Mouse (Mus musculus): Measurements from ENCODE around the gene Vti1a.

Vti1a gene

GRCm38 (mm10) chr19:55380764-55381163, 64.7 kb downstream of the Vti1a start:
- no peak for DNase-seq (ENCODE audit: low read depth)

GRCm38 (mm10) chr19:55381343-55381742, 65.2 kb downstream of the Vti1a start:
- no peak for DNase-seq (ENCODE audit: low read depth)

- DNase-seq (ENCODE audit: low read depth) = no peak
These were observed 66.7 kb downstream of the Vti1a start for GRCm38 (mm10) chr19:55382745-55383144.

- peak; percentile 14 for DNase-seq (ENCODE audit: low read depth)
These were observed 68.5 kb downstream of the Vti1a start for GRCm38 (mm10) chr19:55384634-55385033.

GRCm38 (mm10) chr19:55389019-55389418, 72.9 kb downstream of the Vti1a start:
- DNase-seq (ENCODE audit: low read depth) = no peak

- DNase-seq (ENCODE audit: low read depth) = no peak
These were observed 74.2 kb downstream of the Vti1a start for GRCm38 (mm10) chr19:55390323-55390722.

GRCm38 (mm10) chr19:55401638-55402037, 85.5 kb downstream of the Vti1a start:
- DNase-seq (ENCODE audit: low read depth) = no peak

GRCm38 (mm10) chr19:55408486-55408885, 92.4 kb downstream of the Vti1a start:
- DNase-seq (ENCODE audit: low read depth) = no peak

- DNase-seq (ENCODE audit: low read depth) = no peak
These were observed 95.3 kb downstream of the Vti1a start for GRCm38 (mm10) chr19:55411415-55411814.

GRCm38 (mm10) chr19:55411894-55412293, 95.8 kb downstream of the Vti1a start:
- DNase-seq (ENCODE audit: low read depth) = no peak

GRCm38 (mm10) chr19:55414050-55414449, 98.0 kb downstream of the Vti1a start:
- DNase-seq (ENCODE audit: low read depth) = peak; percentile 32

- DNase-seq (ENCODE audit: low read depth) = no peak
These were observed 102.7 kb downstream of the Vti1a start for GRCm38 (mm10) chr19:55418756-55419155.

- DNase-seq (ENCODE audit: low read depth) = no peak
These were observed 103.9 kb downstream of the Vti1a start for GRCm38 (mm10) chr19:55419961-55420360.

- no peak for DNase-seq (ENCODE audit: low read depth)
These were observed 105.7 kb downstream of the Vti1a start for GRCm38 (mm10) chr19:55421816-55422215.

GRCm38 (mm10) chr19:55422311-55423064, 106.4 kb downstream of the Vti1a start:
- DNase-seq (ENCODE audit: low read depth) = no peak

GRCm38 (mm10) chr19:55423065-55423716, 107.1 kb downstream of the Vti1a start:
- DNase-seq (ENCODE audit: low read depth) = no peak

GRCm38 (mm10) chr19:55423952-55424351, 107.9 kb downstream of the Vti1a start:
- DNase-seq (ENCODE audit: low read depth) = peak; percentile 33

- no peak for DNase-seq (ENCODE audit: low read depth)
These were observed 108.4 kb downstream of the Vti1a start for GRCm38 (mm10) chr19:55424507-55424906.

- DNase-seq (ENCODE audit: low read depth) = no peak
These were observed 124.2 kb downstream of the Vti1a start for GRCm38 (mm10) chr19:55440306-55440705.

GRCm38 (mm10) chr19:55443618-55444017, 127.5 kb downstream of the Vti1a start:
- DNase-seq (ENCODE audit: low read depth) = no peak

- no peak for DNase-seq (ENCODE audit: low read depth)
These were observed 133.0 kb downstream of the Vti1a start for GRCm38 (mm10) chr19:55449084-55449483.

- DNase-seq (ENCODE audit: low read depth) = no peak
These were observed 133.4 kb downstream of the Vti1a start for GRCm38 (mm10) chr19:55449506-55449905.

GRCm38 (mm10) chr19:55456325-55457091, 140.4 kb downstream of the Vti1a start:
- no peak for DNase-seq (ENCODE audit: low read depth)

Measured in c-Kit-positive CD71-positive TER-119-negative erythroid progenitor cells, embryonic 14.5 days (primary cell).